Mouse (Mus musculus) CH12.LX (cell line): ENCODE results near the gene Appbp2. TPM values are rescaled to one million over a fixed set of nuclear protein-coding genes. Genes with fewer than 3 reads are reported as not detected.

ENCODE experiments used
- DNase-seq: peaks from one replicate; pipeline ENCODE4 v3.0.0-alpha.2; 2013; ENCODE audit errors: extremely low read depth
- H3K27ac ChIP-seq: 2 replicates; pipeline ENCODE4 v1.5.1; 2012; ENCODE audit warnings: low read depth, mild to moderate bottlenecking, control low read depth, moderate library complexity; ENCODE audit not compliant: insufficient read depth
- H3K27me3 ChIP-seq: replicated peaks from 2 replicates; pipeline ENCODE3; 2012; ENCODE audit warnings: inconsistent platforms
- H3K36me3 ChIP-seq, 2 experiments: replicated peaks in 1 of 2; 2 replicates each; pipeline versions ENCODE3 to v1.6.1; 2012; ENCODE audit warnings: inconsistent platforms in 1 of 2, low read length in 1 of 2, mild to moderate bottlenecking in 1 of 2, mixed read lengths in 1 of 2, moderate library complexity in 1 of 2; ENCODE audit not compliant: control insufficient read depth in 1 of 2, insufficient read depth in 1 of 2
- H3K4me1 ChIP-seq, 2 experiments: 2 replicates each; pipeline ENCODE4 v1.6.1; 2012; ENCODE audit warnings: inconsistent platforms in 1 of 2, moderate library complexity in 1 of 2; ENCODE audit not compliant: insufficient read depth in 2 of 2, control insufficient read depth in 1 of 2
- H3K4me2 ChIP-seq: 2 replicates; pipeline ENCODE4 v1.6.1; 2012; ENCODE audit warnings: low read depth, mild to moderate bottlenecking, control low read depth; ENCODE audit not compliant: poor library complexity, insufficient read depth, severe bottlenecking
- H3K4me3 ChIP-seq, 3 experiments: fragments of 150-350 bp in 1 of 3; sonication (generic) in 1 of 3; replicated peaks in 1 of 3; 2 replicates each; pipeline versions ENCODE3 to v1.5.1; 2011 to 2012; ENCODE audit warnings: low read depth in 2 of 3, low read length in 2 of 3, mild to moderate bottlenecking in 2 of 3, moderate library complexity in 2 of 3, control low read depth in 1 of 3, improper control_type of control experiment in 1 of 3, inconsistent platforms in 1 of 3, mixed read lengths in 1 of 3; ENCODE audit not compliant: poor library complexity in 1 of 3
- H3K79me2 ChIP-seq: replicated peaks from 2 replicates; pipeline ENCODE4 v1.6.1; 2012; ENCODE audit warnings: mild to moderate bottlenecking, moderate library complexity; ENCODE audit not compliant: control insufficient read depth, poor library complexity, insufficient read depth, severe bottlenecking; ENCODE audit errors: extremely low read depth
- H3K9ac ChIP-seq: 2 replicates; pipeline ENCODE4 v1.6.1; 2012; ENCODE audit warnings: low read depth, mild to moderate bottlenecking, control low read depth, moderate library complexity; ENCODE audit not compliant: insufficient read depth
- H3K9me3 ChIP-seq: replicated peaks from 2 replicates; pipeline ENCODE3; 2012; ENCODE audit warnings: low read length, inconsistent platforms, mixed read lengths
- CHD2 ChIP-seq: IDR thresholded peaks from 2 replicates; pipeline ENCODE4 v1.6.1; 2011; ENCODE audit warnings: low read length, improper control_type of control experiment
- E2F4 ChIP-seq: IDR thresholded peaks from 2 replicates; pipeline ENCODE4 v1.6.1; 2011; ENCODE audit warnings: low read depth, low read length, improper control_type of control experiment; ENCODE audit not compliant: insufficient replicate concordance
- ELF1 ChIP-seq: IDR thresholded peaks from 2 replicates; pipeline ENCODE4 v1.6.1; 2014; ENCODE audit warnings: low read depth, mild to moderate bottlenecking, inconsistent platforms, low read length, improper control_type of control experiment
- EP300 ChIP-seq: IDR thresholded peaks from 2 replicates; pipeline ENCODE4 v1.6.1; 2011; ENCODE audit warnings: low read length, improper control_type of control experiment
- ETS1 ChIP-seq: conservative IDR thresholded peaks from 2 replicates; pipeline ENCODE4 v1.6.1; 2012; ENCODE audit warnings: low read depth, mild to moderate bottlenecking, inconsistent platforms, low read length, improper control_type of control experiment, moderate library complexity
- GABPA ChIP-seq: IDR thresholded peaks from 2 replicates; pipeline ENCODE4 v1.6.1; 2012; ENCODE audit warnings: low read depth, low read length, improper control_type of control experiment, inconsistent platforms; ENCODE audit not compliant: insufficient replicate concordance
- HCFC1 ChIP-seq: IDR thresholded peaks from 2 replicates; pipeline ENCODE4 v1.6.1; 2012; ENCODE audit warnings: low read depth, mild to moderate bottlenecking, inconsistent platforms, low read length, improper control_type of control experiment
- JUN ChIP-seq: IDR thresholded peaks from 2 replicates; pipeline ENCODE4 v1.6.1; 2011; ENCODE audit warnings: low read depth, mild to moderate bottlenecking, low read length, improper control_type of control experiment, moderate library complexity; ENCODE audit not compliant: insufficient read depth
- JUND ChIP-seq: conservative IDR thresholded peaks from 2 replicates; pipeline ENCODE4 v1.6.1; 2011; ENCODE audit warnings: low read depth, low read length, improper control_type of control experiment
- MAX ChIP-seq: IDR thresholded peaks from 2 replicates; pipeline ENCODE4 v1.6.1; 2011; ENCODE audit warnings: low read length, improper control_type of control experiment
- MEF2A ChIP-seq: IDR thresholded peaks from 2 replicates; pipeline ENCODE4 v1.6.1; 2014; ENCODE audit warnings: low read depth, mild to moderate bottlenecking, inconsistent platforms, low read length, improper control_type of control experiment, borderline replicate concordance
- MYC ChIP-seq: IDR thresholded peaks from 2 replicates; pipeline ENCODE4 v1.6.1; 2011; ENCODE audit warnings: low read depth, mild to moderate bottlenecking, improper control_type of control experiment, low read length
- NRF1 ChIP-seq: IDR thresholded peaks from 2 replicates; pipeline ENCODE4 v1.6.1; 2014; ENCODE audit warnings: low read depth, mild to moderate bottlenecking, inconsistent platforms, low read length, improper control_type of control experiment, moderate library complexity
- PAX5 ChIP-seq: IDR thresholded peaks from 2 replicates; pipeline ENCODE4 v1.6.1; 2012; ENCODE audit warnings: low read length, inconsistent platforms, mixed read lengths
- RAD21 ChIP-seq: IDR thresholded peaks from 2 replicates; pipeline ENCODE4 v1.6.1; 2011; ENCODE audit warnings: low read depth, mild to moderate bottlenecking, low read length, improper control_type of control experiment, moderate library complexity
- SMC3 ChIP-seq: IDR thresholded peaks from 2 replicates; pipeline ENCODE4 v1.6.1; 2011; ENCODE audit warnings: low read depth, low read length, improper control_type of control experiment
- TCF12 ChIP-seq: IDR thresholded peaks from 2 replicates; pipeline ENCODE4 v1.6.1; 2014; ENCODE audit warnings: low read depth, mild to moderate bottlenecking, inconsistent platforms, low read length, improper control_type of control experiment
- UBTF ChIP-seq: IDR thresholded peaks from 2 replicates; pipeline ENCODE4 v1.6.1; 2012; ENCODE audit warnings: low read depth, mild to moderate bottlenecking, inconsistent platforms, low read length, improper control_type of control experiment, moderate library complexity
- USF1 ChIP-seq: IDR thresholded peaks from 2 replicates; pipeline ENCODE4 v1.6.1; 2014; ENCODE audit warnings: low read depth, mild to moderate bottlenecking, inconsistent platforms, low read length, improper control_type of control experiment
- dilution Hi-C: fragments of 300-500 bp; cut with MboI; formaldehyde crosslinking; loops from 2 replicates; pipeline ENCODE4 v1.14.3; 2020; ENCODE audit warnings: low sequenced_read_pairs; ENCODE audit not compliant: extremely low pct_unique_long_range_greater_than_20kb, extremely low pct_ligation_motif_present
- in situ Hi-C: fragments of 300-500 bp; cut with MboI; formaldehyde crosslinking; loops from 3 replicates; pipeline ENCODE4 v1.14.3; 2019; ENCODE audit warnings: low sequenced_read_pairs, low pct_ligation_motif_present, low pct_unique_long_range_greater_than_20kb, mixed read lengths
- polyA plus RNA-seq: library from polyadenylated mRNA; unstranded; fragments of >175 nt; gene quantifications from 2 replicates; pipeline ENCODE4 v1.2.1, GENCODE M21; 2012; ENCODE audit warnings: low read depth; ENCODE audit not compliant: insufficient read length
- total RNA-seq, 2 experiments: library from RNA; depleted of rRNA; stranded (reverse); fragments of 300-350 nt in 1 of 2; fragments of >200 nt in 1 of 2; gene quantifications; 2 replicates each; pipeline ENCODE4 v1.2.3; 2012 to 2014

Gene Appbp2
- total and polyA plus RNA-seq, 3 experiments, result 31.1 to 37.4 (median 36.6) TPM

DNA sequence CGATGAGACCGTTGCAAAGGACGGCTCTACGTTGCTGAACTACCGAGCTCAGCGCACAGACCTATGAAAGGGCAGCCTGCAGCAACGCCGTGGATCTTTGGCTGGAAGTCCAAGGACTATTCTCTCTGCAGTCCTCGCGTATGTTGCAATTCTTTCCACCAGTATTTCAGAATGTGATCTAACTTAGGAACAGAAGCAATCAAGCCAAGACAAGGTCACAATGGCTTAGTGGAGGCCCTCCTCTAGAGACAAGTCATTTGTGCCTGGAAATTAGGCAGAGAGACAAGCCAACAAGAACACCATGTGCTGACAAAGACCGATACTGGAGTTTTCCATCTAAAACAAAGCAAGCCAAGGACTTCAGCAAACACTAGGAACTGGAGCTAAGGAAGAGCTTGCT is 24.0 kb upstream of the Appbp2 start:
- no peak overlapping the region for H3K9ac ChIP-seq
- 0 out of 4 replicates have a peak, but pooled peaks cover 0 to 4% of the 10 kb centered on the region in 2 experiments for H3K4me1 ChIP-seq
- no peak for DNase-seq
- no peaks in the 10 kb centered on the region for H3K79me2 ChIP-seq
- no peak overlapping the region for H3K4me2 ChIP-seq
- in situ Hi-C loops (loop anchor here (10.0 kb wide), 1 partner anchor 344 kb away; the partner anchor contains the start of gene Znhit3), dilution Hi-C loops (no loop called here)
- no peaks in the 10 kb centered on the region for H3K36me3 ChIP-seq
- H3K27me3 ChIP-seq, result no peaks in the 10 kb centered on the region
- no peak overlapping the region for H3K4me3 ChIP-seq
- TF ChIP-seq PAX5 (no peak), RAD21 (no peak), HCFC1 (no peak), MAX (no peak), E2F4 (no peak), USF1 (no peak), UBTF (no peak), NRF1 (no peak), JUN (no peak), EP300 (no peak), TCF12 (no peak), ETS1 (no peak)
- H3K27ac ChIP-seq, result no peak overlapping the region
- H3K9me3 ChIP-seq, result no peaks in the 10 kb centered on the region

DNA sequence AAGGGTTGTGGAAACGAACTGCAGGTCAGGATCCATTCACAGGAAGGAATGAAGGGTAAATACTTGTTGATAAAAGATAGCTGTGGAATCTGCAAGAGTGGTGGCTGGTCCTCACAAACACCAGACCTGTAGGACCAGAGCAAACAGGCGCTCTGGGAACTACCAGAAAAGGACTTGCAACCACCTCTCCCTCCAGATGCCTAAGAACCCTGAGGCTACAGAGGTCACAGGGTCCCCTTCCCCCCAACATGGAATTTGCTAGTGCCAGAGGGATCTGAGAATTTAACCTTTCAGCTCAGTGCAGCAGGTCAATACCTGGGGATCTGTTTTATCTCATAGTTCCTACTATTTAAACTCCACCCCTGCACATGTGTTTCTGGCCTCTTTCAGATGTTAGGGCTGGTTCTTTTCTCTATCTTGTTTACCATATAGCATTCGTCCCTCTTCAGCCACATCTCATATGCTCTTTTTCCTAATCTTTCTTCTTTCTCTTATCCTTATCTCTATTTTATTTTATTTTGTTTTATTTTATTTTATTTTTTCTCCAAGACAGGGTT is 20.6 kb upstream of the Appbp2 start:
- H3K79me2 ChIP-seq, result no peaks in the 10 kb centered on the region
- in situ Hi-C loops, result loop anchor here (10.0 kb wide), 1 partner anchor 341 kb away; the partner anchor contains the start of gene Znhit3
- no peak overlapping the region for H3K27ac ChIP-seq
- no peak overlapping the region for H3K4me2 ChIP-seq
- H3K9me3 ChIP-seq, result no peaks in the 10 kb centered on the region
- H3K27me3 ChIP-seq, result no peaks in the 10 kb centered on the region
- TF ChIP-seq GABPA (no peak), JUND (no peak), ELF1 (no peak), MEF2A (no peak), CHD2 (no peak), SMC3 (no peak), TCF12 (no peak), ETS1 (no peak), MYC (no peak)
- 0 out of 4 replicates have a peak, but pooled peaks cover 0 to 4% of the 10 kb centered on the region in 2 experiments for H3K4me1 ChIP-seq
- dilution Hi-C loops, result no loop called here
- H3K36me3 ChIP-seq, result no peaks in the 10 kb centered on the region
- no peak overlapping the region for H3K9ac ChIP-seq
- no peak overlapping the region for H3K4me3 ChIP-seq
- DNase-seq, result no peak
